Mouse (Mus musculus) thymus, postnatal 36 days (tissue): ENCODE data around the gene Hapln4.
"Not testable (repeated sequence)": the region's sequence is repeated elsewhere in the genome, so short reads cannot be mapped to it uniquely, and the experiment has no call there.

ENCODE experiments used
- DNase-seq, 2 experiments: peaks; one replicate each; pipeline ENCODE4 v3.0.0; 2022; ENCODE audit warnings: mixed read lengths in 2 of 2

Hapln4 gene

GRCm38 (mm10) chr8:70083285-70083684 lies at the start of gene Hapln4:
TSS of gene Hapln4 (plus strand) at chr8:70083457.
- no peak for DNase-seq

DNA sequence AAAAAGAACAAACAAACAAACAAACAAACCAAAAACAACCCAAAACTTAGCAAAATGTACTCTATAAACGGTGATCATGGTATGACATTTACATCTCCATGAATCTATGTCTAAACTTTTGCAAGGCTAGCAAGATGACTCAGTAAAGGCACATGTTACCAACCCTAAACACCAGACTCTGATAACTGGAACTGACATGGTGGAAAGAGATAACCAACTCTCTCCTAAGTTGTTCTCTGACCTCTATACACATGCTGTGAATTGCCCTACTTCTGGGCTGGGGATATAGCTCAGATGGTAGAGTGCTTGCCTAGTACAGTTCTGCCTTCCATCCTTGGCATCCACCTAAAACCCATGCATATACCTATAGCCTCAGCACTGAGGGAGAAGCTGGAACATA lies 45.3 kb upstream of the Hapln4 start:
- DNase-seq: no peak

DNA sequence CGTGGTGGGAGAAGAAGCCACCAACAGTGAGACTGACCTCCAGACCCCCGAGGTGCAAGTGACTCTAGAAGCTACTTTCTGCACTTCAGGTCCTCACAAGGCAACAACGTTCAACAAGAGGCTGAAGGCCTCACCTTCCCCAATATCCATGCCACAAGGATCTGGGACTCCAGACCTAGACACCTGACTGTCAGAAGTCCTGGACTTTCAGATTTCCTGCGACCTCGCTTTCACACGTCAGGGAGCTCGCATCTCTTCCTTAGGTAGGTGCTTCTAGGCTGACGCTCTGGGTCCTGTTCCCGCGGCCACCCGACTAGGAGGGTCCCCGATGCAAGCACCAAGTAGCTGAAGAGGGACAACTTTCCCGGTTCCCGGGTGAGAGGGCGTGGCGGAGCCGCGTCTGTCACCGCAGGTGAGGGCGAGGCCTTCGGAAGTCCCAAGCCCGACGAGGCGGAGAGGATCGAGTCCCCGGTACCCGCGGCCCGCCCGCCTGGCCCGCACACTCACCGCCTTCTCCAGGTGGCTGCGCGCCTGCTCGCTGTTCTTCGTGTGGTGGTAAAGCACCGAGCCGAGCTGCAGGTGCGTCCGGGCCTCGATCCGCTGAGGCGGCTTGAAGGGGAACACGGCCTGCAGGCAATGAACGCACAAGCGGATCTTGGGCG lies 41.2 kb upstream of the Hapln4 start:
- peak in 1 of 2 experiments; percentile 66 for DNase-seq

DNA sequence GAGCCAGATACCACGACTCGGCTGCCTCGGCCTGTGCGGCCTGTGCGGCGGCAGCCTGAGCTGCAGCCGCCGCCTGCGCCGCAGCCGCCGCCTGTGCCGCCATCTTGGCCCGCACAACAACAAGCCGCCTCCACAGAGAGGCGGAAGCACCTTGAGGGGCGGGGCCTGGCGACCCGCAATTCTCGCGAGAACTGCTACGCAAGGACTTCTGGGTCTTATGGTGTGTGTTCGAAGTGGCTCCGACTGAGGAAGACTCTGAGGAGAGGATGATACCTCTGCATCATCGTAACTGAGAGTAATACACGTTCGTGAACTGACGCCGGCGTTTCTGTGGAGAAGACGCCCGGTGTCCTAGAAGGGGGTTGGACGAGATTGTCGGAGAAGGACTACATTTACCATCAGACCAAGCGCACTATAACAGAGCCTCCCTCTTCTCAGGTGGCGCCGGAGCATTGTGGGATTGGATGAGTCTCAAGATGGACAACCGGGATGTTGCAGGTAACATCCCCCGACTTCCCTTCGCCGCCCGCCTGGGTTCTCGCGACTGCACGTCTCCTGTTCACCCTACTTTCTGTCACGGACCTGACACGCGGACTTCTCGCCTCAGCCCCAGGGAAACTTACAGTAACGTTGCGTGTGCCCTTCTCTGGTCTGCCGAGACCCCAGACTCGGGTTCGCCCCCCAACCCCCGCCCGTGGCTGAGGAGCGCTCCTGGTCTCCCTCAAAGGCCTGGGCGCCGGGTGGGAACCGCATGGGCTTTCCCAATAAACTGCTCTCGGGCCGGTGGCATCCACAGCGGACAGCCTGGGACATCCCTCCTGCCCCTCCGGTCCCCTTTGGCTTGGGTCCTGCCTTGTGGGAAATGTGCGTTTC lies 40.4 kb upstream of the Hapln4 start, which contains the start of the genes Mau2 and Sugp1:
Mau2 (minus strand) TSS at position 152 of the 873 bp plus-strand sequence.
Sugp1 (plus strand) TSS at position 231 of the 873 bp plus-strand sequence.
- DNase-seq: peak; percentile 97

DNA sequence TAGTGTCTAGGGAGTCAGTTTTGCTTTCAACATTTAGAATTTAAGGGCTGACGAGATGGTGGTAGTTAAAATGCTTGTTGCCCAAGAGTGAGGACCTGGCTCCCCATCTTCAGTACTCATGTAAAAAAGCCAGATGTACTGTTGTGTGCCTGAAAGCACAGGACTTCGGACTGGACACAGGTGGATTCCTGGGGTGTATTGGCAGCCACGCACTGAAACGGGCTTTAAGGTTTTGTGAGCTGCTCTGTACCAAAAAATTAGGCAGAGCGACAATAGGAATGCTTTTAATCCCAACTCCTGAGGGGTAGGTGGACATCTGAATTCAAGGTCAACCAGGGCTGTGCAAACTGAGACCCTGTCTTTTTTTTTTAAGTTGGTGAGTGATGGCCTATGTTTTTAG lies 39.3 kb upstream of the Hapln4 start:
- no peak for DNase-seq

- no peak for DNase-seq
Observed at GRCm38 (mm10) chr8:70049662-70050061, 33.6 kb upstream of the Hapln4 start.

DNA sequence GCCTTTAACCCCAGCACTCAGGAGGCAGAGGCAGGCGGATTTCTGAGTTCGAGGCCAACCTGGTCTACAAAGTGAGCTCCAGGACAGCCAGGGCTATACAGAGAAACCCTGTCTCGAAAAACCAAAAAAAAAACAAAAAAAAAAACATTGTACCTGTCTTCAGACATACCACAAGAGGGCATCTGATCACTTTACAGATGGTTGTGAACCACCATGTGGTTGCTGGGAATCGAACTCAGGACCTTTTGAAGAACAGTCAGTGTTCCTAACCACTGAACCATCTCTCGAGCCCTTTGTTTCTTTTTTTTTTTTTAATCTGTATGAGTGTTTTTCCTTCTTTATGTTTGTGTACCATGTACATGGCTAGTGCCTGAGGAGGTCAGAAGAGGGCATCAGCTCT lies 32.8 kb upstream of the Hapln4 start:
- not testable (repeated sequence) for DNase-seq

DNA sequence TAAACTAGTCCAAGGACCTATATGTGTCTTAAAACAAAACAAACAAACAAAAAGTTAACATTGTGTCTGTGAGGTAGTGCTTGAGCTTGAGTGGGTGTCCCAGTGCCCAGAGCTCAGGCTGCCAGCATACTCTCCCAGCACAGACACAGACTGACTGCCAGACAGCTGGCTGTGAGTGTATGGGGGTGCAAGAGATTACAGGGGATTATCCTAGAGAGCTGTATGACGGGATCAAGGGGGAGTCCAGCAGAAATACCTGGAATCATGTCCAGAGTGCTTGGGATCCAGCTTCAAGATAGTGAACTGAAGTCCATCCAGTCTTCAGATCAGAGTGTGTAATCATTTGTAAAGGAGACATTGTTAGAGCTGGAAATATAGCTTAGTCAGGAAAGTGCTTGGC lies 25.5 kb upstream of the Hapln4 start:
- DNase-seq: no peak

DNA sequence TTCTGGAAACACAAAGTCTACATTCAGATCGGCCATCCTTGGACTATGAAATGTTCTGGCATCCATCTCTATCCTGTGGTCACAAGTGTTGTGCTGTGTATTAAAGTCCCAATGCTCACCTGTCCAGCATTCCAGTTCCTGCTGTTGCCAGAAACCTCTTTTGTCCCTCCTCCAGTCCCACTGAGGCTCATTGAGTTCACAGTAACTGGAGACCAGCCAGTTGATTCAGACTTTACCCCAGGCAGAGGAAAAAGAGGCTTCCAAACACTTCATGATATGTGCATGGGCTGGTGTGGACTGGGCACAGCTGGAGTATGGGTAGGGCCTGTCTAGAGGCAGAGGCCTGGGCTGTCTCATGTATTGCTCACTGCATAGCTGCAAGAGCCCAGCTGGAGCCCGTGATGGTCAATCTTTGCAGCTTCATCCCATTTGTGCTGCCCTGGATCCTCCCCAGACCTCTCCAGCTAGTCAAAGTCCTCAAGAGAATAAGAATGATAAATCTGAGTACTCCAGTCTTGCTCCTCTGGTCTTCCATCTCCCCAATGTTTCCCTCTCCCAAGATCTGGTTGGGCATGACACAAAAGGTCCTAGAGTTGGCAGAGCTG lies 11.3 kb upstream of the Hapln4 start:
- DNase-seq: no peak

DNA sequence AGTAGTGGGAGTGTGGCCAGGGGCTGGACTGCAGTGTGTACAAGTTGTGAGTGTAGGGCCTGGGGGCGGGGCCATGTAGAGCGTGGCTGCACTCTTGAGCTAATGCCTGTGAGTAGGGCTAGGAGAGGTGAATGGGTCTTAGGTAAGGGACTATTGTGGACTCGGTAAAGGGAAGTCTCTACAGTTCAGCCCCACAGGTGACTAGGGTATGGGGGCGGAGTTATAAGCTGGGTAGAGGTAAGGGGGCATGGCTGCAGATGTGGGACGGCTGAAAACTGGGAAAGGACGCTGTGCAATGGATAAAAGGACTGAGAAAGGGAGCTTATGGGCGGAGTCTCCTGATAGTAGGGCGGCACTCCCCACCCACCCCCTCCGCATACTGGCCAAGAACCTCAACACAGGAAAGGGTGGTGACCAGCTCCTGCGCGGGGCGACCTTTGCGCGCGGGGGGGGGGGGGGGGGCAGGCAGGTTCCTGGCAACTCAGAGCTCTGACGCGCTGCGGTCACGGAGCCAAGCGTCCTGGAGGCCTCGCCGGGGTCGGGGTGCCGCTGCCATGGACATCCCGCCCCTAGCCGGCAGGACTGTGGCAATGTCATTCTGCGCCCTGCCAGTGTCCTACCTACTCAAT lies 10.7 kb upstream of the Hapln4 start, which contains the start of gene Tm6sf2:
Tm6sf2 (plus strand) TSS at position 484 of the 629 bp plus-strand sequence.
- DNase-seq: no peak

DNA sequence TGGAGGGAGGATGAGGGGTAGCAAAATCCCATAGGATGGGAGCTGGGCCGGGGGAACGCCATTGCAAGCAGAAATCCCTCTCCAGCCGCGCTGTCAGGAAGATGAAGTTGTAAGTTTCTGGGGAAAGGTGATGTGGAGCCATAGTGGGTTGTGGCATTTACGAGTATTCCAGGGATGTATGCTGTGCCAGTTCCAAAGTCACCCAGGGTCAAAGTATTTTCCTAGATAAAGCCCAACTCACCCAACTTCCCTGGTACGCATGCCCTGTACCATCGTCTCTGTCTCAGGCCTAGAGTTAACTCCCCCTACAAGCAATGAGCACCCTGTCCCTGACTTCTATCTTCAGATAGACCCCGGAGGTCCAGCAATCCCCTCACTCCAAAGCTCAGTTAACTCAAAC lies 10.1 kb upstream of the Hapln4 start:
- no peak for DNase-seq

- no peak for DNase-seq
Observed at GRCm38 (mm10) chr8:70073682-70074081, 9.6 kb upstream of the Hapln4 start.

DNA sequence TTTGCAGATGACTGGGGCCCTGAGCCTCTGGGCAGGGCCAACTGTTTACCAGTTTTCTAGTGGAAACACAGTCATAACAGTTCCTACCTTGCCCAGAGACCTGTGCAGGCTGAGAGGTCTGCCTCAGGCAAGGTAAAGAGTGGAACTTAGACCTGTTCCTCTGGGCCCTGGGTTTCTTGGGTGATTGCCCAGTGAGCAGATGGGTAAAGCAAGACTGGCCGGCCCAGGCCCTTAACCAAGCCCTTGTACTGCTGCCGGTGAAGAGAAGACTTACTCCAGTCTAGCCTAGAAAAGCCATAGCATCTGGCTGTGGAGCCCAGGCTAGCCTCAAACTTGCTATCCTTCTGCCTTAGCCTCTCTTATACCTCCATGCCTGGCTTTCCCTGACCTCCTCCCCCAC lies 1.3 kb upstream of the Hapln4 start:
- no peak for DNase-seq

DNA sequence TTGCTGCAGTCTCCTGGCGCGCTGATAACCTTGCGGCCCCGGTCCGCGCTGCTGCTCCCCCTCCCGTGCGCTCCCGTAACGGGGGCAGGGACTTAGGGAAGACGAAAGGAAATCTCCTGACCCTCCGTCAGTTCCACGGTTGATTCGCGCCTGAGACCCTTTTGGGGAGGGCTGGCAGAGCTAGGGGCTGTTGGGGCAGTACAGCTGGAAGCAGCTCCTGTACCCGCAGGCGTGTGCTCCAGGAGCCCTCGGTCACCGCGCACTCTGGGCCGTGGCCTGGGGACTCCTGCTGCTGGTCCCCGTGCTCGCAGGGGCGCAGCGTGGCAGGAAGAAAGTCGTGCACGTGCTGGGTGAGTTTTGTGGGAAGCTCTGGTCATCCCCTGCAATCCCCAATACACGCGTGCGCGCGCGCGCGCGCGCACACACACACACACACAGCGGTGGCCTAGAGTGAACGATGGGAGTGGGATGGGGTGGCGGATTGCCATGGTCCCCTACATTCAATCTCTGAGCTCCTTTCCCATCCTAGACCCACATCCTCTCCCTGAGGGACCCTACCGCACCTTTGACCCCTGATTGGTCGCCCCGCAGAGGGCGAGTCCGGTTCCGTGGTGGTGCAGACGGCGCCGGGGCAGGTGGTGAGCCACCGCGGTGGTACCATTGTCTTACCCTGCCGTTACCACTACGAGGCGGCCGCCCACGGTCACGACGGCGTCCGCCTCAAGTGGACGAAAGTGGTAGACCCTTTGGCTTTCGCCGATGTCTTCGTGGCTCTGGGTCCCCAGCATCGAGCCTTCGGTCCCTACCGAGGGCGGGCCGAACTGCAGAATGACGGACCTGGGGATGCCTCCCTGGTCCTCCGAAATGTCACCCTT lies 1.2 kb downstream of the Hapln4 start:
- DNase-seq: no peak

GRCm38 (mm10) chr8:70086151-70086550 lies 2.9 kb downstream of the Hapln4 start:
- DNase-seq: no peak

- DNase-seq: no peak
Observed at GRCm38 (mm10) chr8:70087237-70087636, 4.0 kb downstream of the Hapln4 start.

- peak in 1 of 2 experiments; percentile 15 for DNase-seq
Observed at GRCm38 (mm10) chr8:70087836-70088650, 4.8 kb downstream of the Hapln4 start.

- no peak for DNase-seq
Observed at GRCm38 (mm10) chr8:70089296-70089960, 6.2 kb downstream of the Hapln4 start.

GRCm38 (mm10) chr8:70092786-70093185 lies 9.5 kb downstream of the Hapln4 start:
- no peak for DNase-seq

- no peak for DNase-seq
Observed at GRCm38 (mm10) chr8:70099276-70099675, 16.0 kb downstream of the Hapln4 start.
